Mouse (Mus musculus) ES-Bruce4 (cell line): ENCODE measurements around the gene Dcaf1.

Source experiments
- CTCF ChIP-seq: IDR thresholded peaks from one replicate; pipeline ENCODE4 v1.8.1; 2011; ENCODE audit warnings: low read depth, low read length
- EP300 ChIP-seq: IDR thresholded peaks from 2 replicates; pipeline ENCODE4 v1.6.1; 2011; ENCODE audit warnings: low read depth, low read length; ENCODE audit not compliant: insufficient read depth
- POLR2A ChIP-seq: IDR thresholded peaks from one replicate; pipeline ENCODE4 v1.8.1; 2011; ENCODE audit warnings: low read length; ENCODE audit not compliant: insufficient read depth

DNA sequence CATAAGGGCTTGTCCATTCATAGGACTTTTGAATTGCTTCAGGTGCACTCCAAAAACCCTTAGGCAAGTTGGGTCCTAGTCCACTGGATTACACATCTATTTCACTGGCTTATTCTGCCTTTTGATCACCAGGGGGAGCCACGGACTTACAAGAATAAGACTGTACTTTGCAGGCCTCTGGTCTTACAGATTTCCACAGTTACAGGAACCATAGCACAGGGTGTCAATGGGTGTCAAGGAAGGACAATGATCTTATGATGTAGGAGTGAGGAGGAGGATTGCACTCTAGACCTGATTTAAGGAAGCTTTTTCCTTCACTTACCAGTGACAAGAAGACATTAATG lies 82.1 kb downstream of the Dcaf1 start:
- no peak for TF ChIP-seq CTCF
- no peak for TF ChIP-seq EP300
- no peak for TF ChIP-seq POLR2A
